Mouse (Mus musculus): Measurements from ENCODE around the gene Frs2. TPM values are rescaled to one million over a fixed set of nuclear protein-coding genes. Genes with fewer than 3 reads are reported as not detected.
A peak's percentile ranks its signal among the peaks of the same experiment; 100 is the strongest.
"Not testable (repeated sequence)": the region's sequence is repeated elsewhere in the genome, so short reads cannot be mapped to it uniquely, and the experiment has no call there.

Gene Frs2
- polyA plus RNA-seq, 1 experiment from 2014 or later, result 20.6 TPM

DNA sequence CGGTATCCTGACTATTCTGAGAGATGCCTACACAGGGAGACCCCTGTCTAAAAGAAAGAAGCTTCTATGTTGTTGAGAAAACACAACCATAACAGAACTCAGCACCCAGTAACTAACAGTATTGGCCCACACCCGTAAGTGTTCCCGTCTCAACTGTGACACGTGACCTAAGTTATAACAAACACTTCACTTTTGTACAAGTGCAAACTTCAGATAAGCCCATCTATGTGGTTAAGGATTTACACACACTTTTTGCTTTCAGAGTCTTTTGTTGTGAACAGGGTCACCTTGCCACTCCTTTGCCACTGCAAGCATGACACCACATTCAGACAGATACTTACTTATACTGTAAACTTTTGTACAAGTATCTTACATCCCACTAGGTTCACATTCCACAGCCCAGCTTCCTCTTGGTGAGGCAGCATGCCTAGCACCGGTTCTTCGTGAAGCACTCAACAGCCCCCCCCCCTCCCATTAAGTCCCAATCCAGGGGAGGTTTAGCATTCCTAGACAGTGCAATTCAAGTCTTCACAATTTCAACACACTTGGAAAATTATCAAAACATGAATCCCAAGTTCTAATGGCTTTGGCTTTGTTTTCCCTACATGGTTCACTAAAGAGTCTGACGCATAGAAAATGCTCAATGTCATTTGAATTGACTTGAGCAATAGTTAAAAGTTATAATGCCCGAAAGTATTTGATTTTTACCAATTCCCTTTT is 2.6 kb downstream of the Frs2 start:
- no peak overlapping the region for H3K4me2 ChIP-seq

GRCm38 (mm10) chr10:117144628-117145027 is 3.7 kb downstream of the Frs2 start:
- no peak overlapping the region for H3K4me2 ChIP-seq
- 44% methylated on average over 6 of the region's 6 CpGs for WGBS
- H3K4me1 ChIP-seq, result peaks cover 22% of the 10 kb centered on the region
- no peaks in the 10 kb centered on the region for H3K36me3 ChIP-seq
- H3K9ac ChIP-seq, result no peak overlapping the region
- H3K4me3 ChIP-seq, result no peak overlapping the region
- no peak for ATAC-seq (ENCODE audit: insufficient number of reproducible peaks, low FRiP score, low TSS enrichment, low read depth)
- H3K9me3 ChIP-seq, result no peaks in the 10 kb centered on the region
- H3K27me3 ChIP-seq, result no peaks in the 10 kb centered on the region
- H3K27ac ChIP-seq, result no peak overlapping the region; the same call in 1 of the 2 replicates

More for the DNA sequence above, 2.6 kb downstream of the Frs2 start:
- no peak for ATAC-seq (ENCODE audit: insufficient number of reproducible peaks, low FRiP score, low TSS enrichment, low read depth)
- 73% methylated on average over 8 of the region's 8 CpGs for WGBS
- Histone ChIP-seq H3K4me3 (no peak overlapping the region), H3K4me1 (peaks cover 30% of the 10 kb centered on the region), H3K9ac (no peak overlapping the region), H3K27me3 (no peaks in the 10 kb centered on the region), H3K36me3 (no peaks in the 10 kb centered on the region), H3K27ac (0 out of 2 replicates have a peak overlapping the region, but pooled peaks have one; percentile 7), H3K9me3 (no peaks in the 10 kb centered on the region)

GRCm38 (mm10) chr10:117144071-117144470 is 4.3 kb downstream of the Frs2 start:
- no peak for ATAC-seq (ENCODE audit: insufficient number of reproducible peaks, low FRiP score, low TSS enrichment, low read depth)
- no peaks in the 10 kb centered on the region for H3K9me3 ChIP-seq
- H3K4me2 ChIP-seq, result no peak overlapping the region
- H3K36me3 ChIP-seq, result no peaks in the 10 kb centered on the region
- no peak overlapping the region for H3K4me3 ChIP-seq
- WGBS, result 84% methylated on average over 4 of the region's 4 CpGs
- H3K4me1 ChIP-seq, result peaks cover 21% of the 10 kb centered on the region
- no peaks in the 10 kb centered on the region for H3K27me3 ChIP-seq
- H3K27ac ChIP-seq, result no peak overlapping the region
- H3K9ac ChIP-seq, result no peak overlapping the region

DNA sequence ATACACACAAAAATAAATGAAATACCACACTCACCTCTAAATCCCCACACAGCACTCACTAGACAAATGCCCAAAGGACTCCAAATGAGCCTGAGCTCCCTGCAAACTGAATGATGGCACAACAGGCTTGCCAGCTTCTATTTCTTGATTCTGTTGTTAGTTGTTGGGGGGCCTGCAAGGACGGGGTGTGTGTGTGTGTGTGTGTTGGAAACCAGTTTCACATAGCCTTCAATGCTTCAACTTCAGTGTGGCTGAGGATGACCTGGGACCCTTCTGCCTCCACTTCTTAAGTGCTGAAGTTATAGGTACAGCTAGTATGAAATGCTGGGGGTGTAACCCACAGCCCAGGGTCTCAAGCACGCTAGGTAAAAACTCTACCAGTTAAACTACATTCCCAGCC is 5.0 kb downstream of the Frs2 start:
- H3K9me3 ChIP-seq, result no peaks in the 10 kb centered on the region
- no peak overlapping the region for H3K4me3 ChIP-seq
- H3K27me3 ChIP-seq, result no peaks in the 10 kb centered on the region
- H3K4me1 ChIP-seq, result peaks cover 19% of the 10 kb centered on the region
- no peak for ATAC-seq (ENCODE audit: insufficient number of reproducible peaks, low FRiP score, low TSS enrichment, low read depth)
- no peak overlapping the region for H3K9ac ChIP-seq
- no peak overlapping the region for H3K27ac ChIP-seq
- H3K36me3 ChIP-seq, result no peaks in the 10 kb centered on the region
- WGBS, result 95% methylated on average over 2 of the region's 2 CpGs
- H3K4me2 ChIP-seq, result no peak overlapping the region

DNA sequence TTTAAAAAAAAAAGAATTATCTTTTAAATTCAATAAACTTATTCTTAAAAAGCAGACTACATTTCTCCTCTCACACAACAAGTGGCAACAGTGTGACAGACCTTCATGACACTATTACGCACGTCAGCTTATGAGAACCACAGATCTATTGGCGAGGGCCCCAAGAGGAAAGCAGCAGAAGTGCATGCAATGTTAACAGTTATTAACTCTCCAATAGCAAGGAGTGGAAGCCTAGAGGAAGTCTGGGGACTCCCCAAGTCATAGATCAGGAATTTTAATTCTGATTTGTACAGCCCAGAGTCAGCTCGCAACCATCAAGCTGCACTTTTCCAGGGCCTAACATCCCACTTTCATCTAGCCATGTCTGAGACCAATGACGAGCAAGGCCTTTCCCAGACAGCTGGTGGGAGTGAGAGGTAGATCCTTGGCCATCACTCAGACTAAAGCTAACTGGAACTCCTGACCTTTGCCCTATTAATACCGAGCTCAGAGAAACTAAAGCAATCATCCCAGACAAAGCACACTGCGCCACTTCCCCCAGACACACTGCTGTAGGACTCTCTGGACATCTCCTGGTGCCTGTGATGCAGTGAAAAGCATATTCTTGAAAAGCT is 6.3 kb downstream of the Frs2 start:
- Histone ChIP-seq H3K9me3 (no peaks in the 10 kb centered on the region), H3K4me2 (no peak overlapping the region), H3K27ac (no peak overlapping the region), H3K4me3 (no peak overlapping the region), H3K27me3 (no peaks in the 10 kb centered on the region), H3K9ac (no peak overlapping the region), H3K4me1 (peaks cover 18% of the 10 kb centered on the region), H3K36me3 (no peaks in the 10 kb centered on the region)
- WGBS, result 75% methylated on average over 7 of the region's 7 CpGs
- ATAC-seq (ENCODE audit: insufficient number of reproducible peaks, low FRiP score, low TSS enrichment, low read depth), result no peak

DNA sequence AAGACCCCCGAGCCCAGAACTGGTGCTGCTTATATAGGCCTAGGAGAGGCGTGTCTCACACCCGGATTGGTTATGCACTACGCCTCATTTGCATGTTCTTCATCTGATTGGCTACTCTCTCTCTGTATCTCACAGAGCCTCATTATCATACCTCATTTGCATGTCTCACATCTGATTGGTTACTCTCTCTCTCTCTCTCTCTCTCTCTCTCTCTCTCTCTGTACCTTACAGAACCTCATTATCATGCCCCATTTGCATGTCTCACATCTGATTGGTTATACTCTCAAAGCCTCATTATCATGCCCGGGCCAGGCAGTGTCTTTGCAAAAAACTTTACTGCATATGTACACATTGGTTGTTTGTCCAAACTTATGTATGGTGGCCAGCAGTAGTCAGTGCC is 16.8 kb downstream of the Frs2 start:
- not testable (repeated sequence) for H3K4me1 ChIP-seq; H3K9me3 ChIP-seq; H3K4me3 ChIP-seq; H3K4me2 ChIP-seq; H3K9ac ChIP-seq; H3K27me3 ChIP-seq; ATAC-seq (ENCODE audit: insufficient number of reproducible peaks, low FRiP score, low TSS enrichment, low read depth); H3K27ac ChIP-seq; H3K36me3 ChIP-seq
- WGBS, result 86% methylated on average over 5 of the region's 5 CpGs

- Histone ChIP-seq H3K9ac (no peak overlapping the region), H3K4me3 (no peak overlapping the region), H3K9me3 (no peaks in the 10 kb centered on the region), H3K27ac (no peak overlapping the region), H3K36me3 (0 out of 2 replicates have a peak, but pooled peaks cover 6% of the 10 kb centered on the region), H3K4me2 (no peak overlapping the region), H3K4me1 (peaks cover 4% of the 10 kb centered on the region), H3K27me3 (no peaks in the 10 kb centered on the region)
- no peak for ATAC-seq (ENCODE audit: insufficient number of reproducible peaks, low FRiP score, low TSS enrichment, low read depth)
- WGBS, result 69% methylated on average over 6 of the region's 6 CpGs
Observed at GRCm38 (mm10) chr10:117130037-117130436, 18.3 kb downstream of the Frs2 start.

DNA sequence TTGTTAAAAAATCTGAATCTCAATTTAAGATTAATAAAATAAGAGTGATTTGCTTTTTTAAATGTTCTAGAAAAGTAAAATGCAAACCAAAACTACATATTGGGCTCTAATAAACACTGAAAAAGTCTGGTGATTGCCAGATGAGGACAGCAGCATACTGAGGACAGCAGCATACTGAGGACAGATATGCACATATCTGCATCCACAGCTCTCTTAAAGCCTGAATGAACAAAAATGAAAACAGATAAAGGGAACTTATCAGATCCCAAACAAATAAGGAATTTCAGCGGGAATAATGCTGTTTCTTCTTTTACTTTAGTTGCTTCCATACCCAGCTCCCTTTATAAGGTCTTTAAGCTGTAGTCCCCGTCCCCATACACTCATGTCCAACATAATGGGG is 19.6 kb downstream of the Frs2 start:
- no peak overlapping the region for H3K27ac ChIP-seq
- no peak overlapping the region for H3K4me3 ChIP-seq
- no peak for ATAC-seq (ENCODE audit: insufficient number of reproducible peaks, low FRiP score, low TSS enrichment, low read depth)
- H3K9ac ChIP-seq, result no peak overlapping the region
- 90% methylated on average over 2 of the region's 2 CpGs for WGBS
- H3K36me3 ChIP-seq, result 0 out of 2 replicates have a peak, but pooled peaks cover 6% of the 10 kb centered on the region
- H3K4me1 ChIP-seq, result peaks cover 4% of the 10 kb centered on the region
- H3K9me3 ChIP-seq, result no peaks in the 10 kb centered on the region
- no peak overlapping the region for H3K4me2 ChIP-seq
- no peaks in the 10 kb centered on the region for H3K27me3 ChIP-seq

GRCm38 (mm10) chr10:117127480-117127879 is 20.9 kb downstream of the Frs2 start:
- Histone ChIP-seq H3K27me3 (no peaks in the 10 kb centered on the region), H3K27ac (no peak overlapping the region), H3K36me3 (0 out of 2 replicates have a peak, but pooled peaks cover 6% of the 10 kb centered on the region), H3K4me3 (no peak overlapping the region), H3K4me1 (peaks cover 4% of the 10 kb centered on the region), H3K9me3 (no peaks in the 10 kb centered on the region), H3K9ac (no peak overlapping the region), H3K4me2 (no peak overlapping the region)
- 43% methylated on average over 2 of the region's 2 CpGs for WGBS
- no peak for ATAC-seq (ENCODE audit: insufficient number of reproducible peaks, low FRiP score, low TSS enrichment, low read depth)

GRCm38 (mm10) chr10:117126719-117127118 is 21.6 kb downstream of the Frs2 start:
- Histone ChIP-seq H3K27ac (no peak overlapping the region), H3K9me3 (no peaks in the 10 kb centered on the region), H3K4me2 (no peak overlapping the region), H3K4me3 (no peak overlapping the region), H3K36me3 (no peaks in the 10 kb centered on the region), H3K27me3 (no peaks in the 10 kb centered on the region), H3K9ac (no peak overlapping the region), H3K4me1 (peaks cover 4% of the 10 kb centered on the region)
- 92% methylated on average over 1 of the region's 1 CpGs for WGBS
- no peak for ATAC-seq (ENCODE audit: insufficient number of reproducible peaks, low FRiP score, low TSS enrichment, low read depth)

- no peaks in the 10 kb centered on the region for H3K9me3 ChIP-seq
- 68% methylated on average over 4 of the region's 4 CpGs for WGBS
- H3K4me1 ChIP-seq, result peaks cover 4% of the 10 kb centered on the region
- ATAC-seq (ENCODE audit: insufficient number of reproducible peaks, low FRiP score, low TSS enrichment, low read depth), result no peak
- no peaks in the 10 kb centered on the region for H3K27me3 ChIP-seq
- H3K36me3 ChIP-seq, result no peaks in the 10 kb centered on the region
- H3K4me3 ChIP-seq, result no peak overlapping the region
- H3K9ac ChIP-seq, result no peak overlapping the region
- H3K4me2 ChIP-seq, result no peak overlapping the region
- no peak overlapping the region for H3K27ac ChIP-seq
Observed at GRCm38 (mm10) chr10:117126233-117126632, 22.1 kb downstream of the Frs2 start.

DNA sequence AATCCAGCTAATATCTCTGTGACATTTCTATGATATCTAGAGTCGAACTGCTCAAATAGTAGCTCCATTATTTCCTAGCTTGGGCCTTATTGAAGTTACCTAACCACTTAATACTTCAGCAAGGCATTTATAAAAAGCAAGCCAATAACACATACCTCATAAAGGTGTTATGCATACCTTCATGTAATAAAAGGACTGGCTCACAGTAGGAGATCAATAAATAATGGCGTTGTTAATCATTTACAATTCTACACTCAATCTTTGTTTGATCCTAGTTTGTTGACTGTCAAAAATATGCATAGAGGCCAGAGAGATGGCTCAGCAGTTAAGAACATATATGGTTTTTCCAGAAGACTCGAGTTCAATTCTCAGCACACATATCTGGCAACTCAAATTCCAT is 26.9 kb downstream of the Frs2 start:
- no peak for ATAC-seq (ENCODE audit: insufficient number of reproducible peaks, low FRiP score, low TSS enrichment, low read depth)
- WGBS, result 59% methylated on average over 3 of the region's 3 CpGs

More for the DNA sequence above, 26.9 kb downstream of the Frs2 start:
- Histone ChIP-seq H3K27ac (no peak overlapping the region), H3K4me3 (no peak overlapping the region), H3K4me2 (no peak overlapping the region), H3K9me3 (no peaks in the 10 kb centered on the region), H3K9ac (no peak overlapping the region), H3K4me1 (no peaks in the 10 kb centered on the region), H3K27me3 (no peaks in the 10 kb centered on the region), H3K36me3 (no peaks in the 10 kb centered on the region)

Measured in limb, embryonic 15.5 days (tissue).